Mouse (Mus musculus) limb, embryonic 14.5 days (tissue): ENCODE data around the gene Slamf8. TPM values are rescaled to one million over a fixed set of nuclear protein-coding genes. Genes with fewer than 3 reads are reported as not detected.

Experiments
- ATAC-seq: fragments of 200-750 bp; cut with Nextera tagmentation; 2 replicates; pipeline ENCODE4 v1.8.0; 2017; ENCODE audit warnings: low read depth, moderate number of reproducible peaks, moderate TSS enrichment; ENCODE audit not compliant: low FRiP score
- DNase-seq: peaks from one replicate; pipeline ENCODE4 v3.0.0-alpha.2; 2015; ENCODE audit warnings: low spot score
- H3K27ac ChIP-seq: fragments of 300-500 bp; sonication (generic); replicated peaks from 2 replicates; pipeline ENCODE4 v1.5.1; 2014; ENCODE audit warnings: low read depth, mild to moderate bottlenecking, low read length, moderate library complexity, mixed read lengths
- H3K27me3 ChIP-seq: fragments of 300-500 bp; sonication (generic); 2 replicates; pipeline ENCODE4 v1.6.1; 2014; ENCODE audit warnings: low read length, mixed read lengths; ENCODE audit not compliant: control insufficient read depth, insufficient read depth
- H3K36me3 ChIP-seq: fragments of 300-500 bp; sonication (generic); 2 replicates; pipeline ENCODE4 v1.6.1; 2014; ENCODE audit warnings: mild to moderate bottlenecking, low read length, moderate library complexity, mixed read lengths; ENCODE audit not compliant: control insufficient read depth, insufficient read depth
- H3K4me1 ChIP-seq: fragments of 300-500 bp; sonication (generic); 2 replicates; pipeline ENCODE4 v1.6.1; 2014; ENCODE audit warnings: antibody characterized with exemption, low read length, mixed read lengths; ENCODE audit not compliant: control insufficient read depth, insufficient read depth
- H3K4me2 ChIP-seq: fragments of 300-500 bp; sonication (generic); replicated peaks from 2 replicates; pipeline ENCODE4 v1.6.1; 2014; ENCODE audit warnings: low read depth, mild to moderate bottlenecking, low read length, moderate library complexity; ENCODE audit not compliant: severe bottlenecking
- H3K4me3 ChIP-seq: fragments of 300-500 bp; sonication (generic); replicated peaks from 2 replicates; pipeline ENCODE4 v1.5.1; 2014; ENCODE audit warnings: low read length
- H3K9ac ChIP-seq: fragments of 300-500 bp; sonication (generic); 2 replicates; pipeline ENCODE4 v1.6.1; 2014; ENCODE audit warnings: mild to moderate bottlenecking, low read depth, low read length, moderate library complexity; ENCODE audit not compliant: severe bottlenecking
- H3K9me3 ChIP-seq: fragments of 300-500 bp; sonication (generic); 2 replicates; pipeline ENCODE4 v1.6.1; 2016; ENCODE audit warnings: low read length; ENCODE audit not compliant: control insufficient read depth
- POLR2A ChIP-seq: fragments of 200-500 bp; IDR thresholded peaks from 2 replicates; pipeline ENCODE4 v1.8.0; 2012; ENCODE audit warnings: inconsistent platforms, mild to moderate bottlenecking, moderate library complexity, borderline replicate concordance; ENCODE audit not compliant: insufficient read depth, insufficient read length; ENCODE audit errors: extremely low read depth
- WGBS: fragments of 180-500 bp; shearing (Covaris S2); extraction: QIAGEN DNeasy Blood & Tissue Kit; methylation state at CpG from one replicate; pipeline ENCODE4 v1.1.7; 2014; 5-methylcytosine and 5-hydroxymethylcytosine counted together
- polyA plus RNA-seq, 2 experiments: library from polyadenylated mRNA; depleted of rRNA in 1 of 2; stranded (reverse) in 1 of 2; unstranded in 1 of 2; fragments of >200 nt; fragmentation: Nextera tagmentation in 1 of 2; extraction: Ambion mirVana in 1 of 2; gene quantifications; 2 replicates each; pipeline versions ENCODE4 v1.2.1 to v1.2.3; 2012 to 2014

Slamf8 gene
- polyA plus RNA-seq, 2 experiments: 0.30 TPM; not detected in 1

- no peaks in the 10 kb centered on the region for H3K4me1 ChIP-seq
- H3K27me3 ChIP-seq: no peaks in the 10 kb centered on the region
- no peak overlapping the region for H3K4me2 ChIP-seq
- no peak overlapping the region for H3K9ac ChIP-seq
- no peak overlapping the region for H3K27ac ChIP-seq
- H3K4me3 ChIP-seq: no peak overlapping the region
- no peaks in the 10 kb centered on the region for H3K9me3 ChIP-seq
- ATAC-seq (no peak), DNase-seq (no peak)
- 89% methylated on average over 2 of the region's 2 CpGs for WGBS
- no peaks in the 10 kb centered on the region for H3K36me3 ChIP-seq
- no peak for TF ChIP-seq POLR2A
Measured at GRCm38 (mm10) chr1:172593956-172594355, 3.6 kb upstream of the Slamf8 start.

DNA sequence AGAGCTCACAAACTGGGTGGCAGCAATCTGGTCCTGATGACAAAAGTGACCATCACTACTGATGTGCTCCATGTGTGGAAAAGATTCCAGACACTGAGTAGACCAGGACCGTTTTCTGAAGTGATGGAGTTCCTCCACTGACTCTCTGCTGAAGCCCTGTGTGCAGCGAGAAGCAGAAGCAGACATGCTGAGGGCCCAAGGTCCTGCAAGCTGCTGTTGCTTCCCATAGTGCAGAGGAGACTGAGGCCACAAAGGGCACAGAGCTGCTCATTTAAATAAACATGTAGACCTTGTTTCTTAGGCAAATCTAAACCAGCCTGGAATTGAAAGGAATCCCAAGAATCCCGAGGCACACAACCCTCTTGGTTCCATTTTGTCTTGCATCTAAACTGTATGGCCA is 3.0 kb upstream of the Slamf8 start:
- no peak for ATAC-seq

GRCm38 (mm10) chr1:172585612-172586567 is 4.5 kb downstream of the Slamf8 start:
- Histone ChIP-seq H3K9me3 (no peaks in the 10 kb centered on the region), H3K4me1 (no peaks in the 10 kb centered on the region), H3K4me3 (no peak overlapping the region), H3K27me3 (no peaks in the 10 kb centered on the region), H3K4me2 (no peak overlapping the region), H3K36me3 (no peaks in the 10 kb centered on the region), H3K27ac (no peak overlapping the region), H3K9ac (no peak overlapping the region)
- ATAC-seq (no peak), DNase-seq (no peak)
- WGBS: 33% methylated on average over 26 of the region's 26 CpGs
- TF ChIP-seq POLR2A: no peak

More for the DNA sequence above, 3.0 kb upstream of the Slamf8 start:
- H3K27ac ChIP-seq: no peak overlapping the region
- no peak for DNase-seq
- H3K4me3 ChIP-seq: no peak overlapping the region
- TF ChIP-seq POLR2A: no peak
- H3K27me3 ChIP-seq: no peaks in the 10 kb centered on the region
- H3K4me1 ChIP-seq: no peaks in the 10 kb centered on the region
- WGBS: 64% methylated on average over 3 of the region's 3 CpGs
- no peak overlapping the region for H3K9ac ChIP-seq
- H3K9me3 ChIP-seq: no peaks in the 10 kb centered on the region
- H3K36me3 ChIP-seq: no peaks in the 10 kb centered on the region
- no peak overlapping the region for H3K4me2 ChIP-seq

- Histone ChIP-seq H3K27ac (no peak overlapping the region), H3K9me3 (no peaks in the 10 kb centered on the region), H3K4me1 (no peaks in the 10 kb centered on the region), H3K27me3 (no peaks in the 10 kb centered on the region), H3K4me3 (no peak overlapping the region), H3K4me2 (no peak overlapping the region), H3K9ac (no peak overlapping the region), H3K36me3 (no peaks in the 10 kb centered on the region)
- ATAC-seq (no peak), DNase-seq (no peak)
- WGBS: 56% methylated on average over 4 of the region's 4 CpGs
- TF ChIP-seq POLR2A: no peak
Measured at GRCm38 (mm10) chr1:172585026-172585425, 5.3 kb downstream of the Slamf8 start.

- DNase-seq (no peak), ATAC-seq (no peak)
- Histone ChIP-seq H3K4me2 (no peak overlapping the region), H3K36me3 (no peaks in the 10 kb centered on the region), H3K27me3 (no peaks in the 10 kb centered on the region), H3K4me3 (no peak overlapping the region), H3K9me3 (no peaks in the 10 kb centered on the region), H3K27ac (no peak overlapping the region), H3K4me1 (no peaks in the 10 kb centered on the region), H3K9ac (no peak overlapping the region)
- 76% methylated on average over 6 of the region's 6 CpGs for WGBS
- TF ChIP-seq POLR2A: no peak
Measured at GRCm38 (mm10) chr1:172584271-172584670, 6.1 kb downstream of the Slamf8 start.
